Mouse (Mus musculus) ES-CJ7 (cell line): Measurements from ENCODE around the gene Thegl.
A peak's percentile ranks its signal among the peaks of the same experiment; 100 is the strongest.
"Not testable (repeated sequence)": the region's sequence is repeated elsewhere in the genome, so short reads cannot be mapped to it uniquely, and the experiment has no call there.

Source experiments
- DNase-seq: peaks from one replicate; pipeline ENCODE4 v3.0.0; 2011; ENCODE audit warnings: low read depth, low spot score

Gene Thegl

GRCm38 (mm10) chr5:77015544-77016482 is at the start of gene Thegl:
Thegl (plus strand) TSS chr5:77016023.
- DNase-seq, result peak; percentile 89

GRCm38 (mm10) chr5:76969250-76969649 is 46.6 kb upstream of the Thegl start:
- DNase-seq, result no peak

GRCm38 (mm10) chr5:76971115-76971514 is 44.7 kb upstream of the Thegl start:
- DNase-seq, result not testable (repeated sequence)

GRCm38 (mm10) chr5:76973488-76973887 is 42.3 kb upstream of the Thegl start:
- no peak for DNase-seq

GRCm38 (mm10) chr5:76974207-76974553 is 41.6 kb upstream of the Thegl start:
- no peak for DNase-seq

GRCm38 (mm10) chr5:76974554-76975285 is 41.1 kb upstream of the Thegl start, which contains the start of gene Srp72:
Srp72 (plus strand) TSS chr5:76974683.
- DNase-seq, result peak; percentile 84

GRCm38 (mm10) chr5:76975736-76976135 is 40.1 kb upstream of the Thegl start:
- DNase-seq, result no peak

GRCm38 (mm10) chr5:76984015-76984414 is 31.8 kb upstream of the Thegl start:
- DNase-seq, result peak; percentile 51

- no peak for DNase-seq
Observed at GRCm38 (mm10) chr5:76990789-76991188, 25.0 kb upstream of the Thegl start.

GRCm38 (mm10) chr5:76993174-76993814 is 22.5 kb upstream of the Thegl start:
- DNase-seq, result no peak

- DNase-seq, result peak; percentile 65
Observed at GRCm38 (mm10) chr5:76998416-76998815, 17.4 kb upstream of the Thegl start.

- DNase-seq, result no peak
Observed at GRCm38 (mm10) chr5:77001192-77001591, 14.6 kb upstream of the Thegl start.

GRCm38 (mm10) chr5:77004051-77004821 is 11.6 kb upstream of the Thegl start, which contains the start of gene Arl9:
Arl9 (plus strand) TSS chr5:77004055.
- no peak for DNase-seq

- no peak for DNase-seq
Observed at GRCm38 (mm10) chr5:77010352-77010751, 5.5 kb upstream of the Thegl start.

GRCm38 (mm10) chr5:77011082-77011481 is 4.7 kb upstream of the Thegl start:
- DNase-seq, result no peak

- DNase-seq, result no peak
Observed at GRCm38 (mm10) chr5:77013171-77013570, 2.7 kb upstream of the Thegl start.

- DNase-seq, result no peak
Observed at GRCm38 (mm10) chr5:77028034-77028433, 12.2 kb downstream of the Thegl start.

GRCm38 (mm10) chr5:77029735-77030134 is 13.9 kb downstream of the Thegl start:
- DNase-seq, result peak; percentile 66

- not testable (repeated sequence) for DNase-seq
Observed at GRCm38 (mm10) chr5:77035101-77035500, 19.3 kb downstream of the Thegl start.

- DNase-seq, result no peak
Observed at GRCm38 (mm10) chr5:77038451-77038850, 22.6 kb downstream of the Thegl start.

GRCm38 (mm10) chr5:77039391-77039790 is 23.6 kb downstream of the Thegl start:
- no peak for DNase-seq
